Mouse (Mus musculus) kidney, adult 2 months (tissue): ENCODE measurements around the gene Gfra1. TPM values are rescaled to one million over a fixed set of nuclear protein-coding genes. Genes with fewer than 3 reads are reported as not detected.

Experiments
- DNase-seq: peaks from one replicate; pipeline ENCODE4 v3.0.0; 2021
- H3K27ac ChIP-seq: fragments of 200-500 bp; 2 replicates; pipeline ENCODE4 v1.5.1; 2012; ENCODE audit warnings: low read depth, low read length, control low read depth, inconsistent platforms; ENCODE audit not compliant: insufficient read depth
- H3K27me3 ChIP-seq: fragments of 200-500 bp; replicated peaks from 2 replicates; pipeline ENCODE4 v1.6.1; 2012; ENCODE audit warnings: mild to moderate bottlenecking, moderate library complexity, low read length, inconsistent platforms; ENCODE audit not compliant: control insufficient read depth, insufficient read depth
- H3K36me3 ChIP-seq: fragments of 200-500 bp; 2 replicates; pipeline ENCODE4 v1.6.1; 2012; ENCODE audit warnings: mild to moderate bottlenecking, moderate library complexity, low read length, inconsistent platforms; ENCODE audit not compliant: control insufficient read depth, insufficient read depth
- H3K4me1 ChIP-seq: fragments of 200-500 bp; 2 replicates; pipeline ENCODE4 v1.6.1; 2011; ENCODE audit warnings: low read length; ENCODE audit not compliant: control insufficient read depth, insufficient read depth
- H3K4me3 ChIP-seq: fragments of 200-500 bp; 2 replicates; pipeline ENCODE4 v1.5.1; 2011; ENCODE audit warnings: mild to moderate bottlenecking, low read depth, low read length, control low read depth; ENCODE audit not compliant: insufficient read depth
- CTCF ChIP-seq: fragments of 200-500 bp; conservative IDR thresholded peaks from 2 replicates; pipeline ENCODE4 v1.5.1; 2011; ENCODE audit warnings: low read depth, mild to moderate bottlenecking, control low read depth, low read length, moderate library complexity, mixed read lengths; ENCODE audit not compliant: insufficient read depth, insufficient read length
- POLR2A ChIP-seq: fragments of 200-500 bp; IDR thresholded peaks from one replicate; pipeline ENCODE4 v1.6.1; 2011; ENCODE audit warnings: low read depth, low read length, control low read depth
- WGBS: fragments of 180-500 bp; shearing (Covaris S2); methylation state at CpG from one replicate; pipeline ENCODE4 v1.1.7; 2018; 5-methylcytosine and 5-hydroxymethylcytosine counted together
- polyA plus RNA-seq: library from polyadenylated mRNA; depleted of rRNA; stranded (reverse); fragments of >200 nt; gene quantifications from 2 replicates; pipeline ENCODE4 v1.2.3, GENCODE M21; 2012

Gene Gfra1
- polyA plus RNA-seq, 1 experiment = 6.8 TPM

DNA sequence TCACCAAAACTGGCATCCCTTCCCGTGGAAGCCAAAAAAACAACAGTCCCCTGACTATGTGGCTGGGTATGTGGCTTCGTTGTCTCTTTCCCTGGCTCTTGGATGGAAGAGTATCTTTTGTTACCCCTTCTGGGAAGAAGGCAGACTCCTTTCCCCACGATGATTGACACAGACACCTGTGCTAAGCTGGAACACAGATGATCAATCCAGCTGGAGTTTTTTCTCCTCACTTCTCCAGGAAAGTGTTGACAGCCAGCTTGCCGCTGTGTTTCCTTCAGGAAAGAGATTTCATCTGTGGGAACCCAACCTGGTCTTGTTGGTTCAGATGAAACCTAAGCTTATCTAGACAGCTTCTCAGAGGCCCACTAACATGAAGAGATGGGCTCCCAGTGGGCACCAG lies 40.5 kb downstream of the Gfra1 start:
- Histone ChIP-seq H3K27ac (no peak overlapping the region), H3K27me3 (no peaks in the 10 kb centered on the region; the same call in 1 of the 2 replicates), H3K4me3 (no peak overlapping the region), H3K36me3 (no peaks in the 10 kb centered on the region), H3K4me1 (no peaks in the 10 kb centered on the region)
- no peak for TF ChIP-seq CTCF
- no peak for TF ChIP-seq POLR2A
- DNase-seq = no peak
- 88% methylated on average over 4 of the region's 4 CpGs for WGBS

- no peaks in the 10 kb centered on the region; the same call in 1 of the 2 replicates for H3K27me3 ChIP-seq
- H3K27ac ChIP-seq = no peak overlapping the region
- no peaks in the 10 kb centered on the region for H3K4me1 ChIP-seq
- no peak for DNase-seq
- H3K36me3 ChIP-seq = no peaks in the 10 kb centered on the region
- TF ChIP-seq CTCF (no peak), POLR2A (no peak)
- H3K4me3 ChIP-seq = no peak overlapping the region
Measured at GRCm38 (mm10) chr19:58414733-58415132, 41.0 kb downstream of the Gfra1 start.

DNA sequence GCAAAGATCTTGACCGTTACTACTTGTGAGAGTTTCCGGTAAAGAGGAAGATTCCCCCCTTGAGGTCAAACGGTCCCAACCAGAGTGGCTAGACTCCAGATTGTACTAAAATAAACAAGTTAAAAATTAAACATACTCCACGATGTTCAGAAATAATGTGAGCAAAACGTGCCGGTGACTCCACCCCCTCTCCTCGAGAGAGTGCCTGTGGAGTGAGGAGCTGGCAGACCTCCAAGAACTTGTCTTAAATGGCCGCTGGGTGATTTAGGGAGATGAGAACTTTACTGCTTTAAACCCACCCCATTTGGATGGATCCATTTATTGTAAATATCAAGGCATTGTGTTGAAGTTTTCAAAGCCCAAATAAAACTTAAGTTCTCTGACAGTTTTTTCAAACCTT lies 42.4 kb downstream of the Gfra1 start:
- no peaks in the 10 kb centered on the region; the same call in 1 of the 2 replicates for H3K27me3 ChIP-seq
- no peak overlapping the region for H3K27ac ChIP-seq
- peak; percentile 88 for DNase-seq
- no peak overlapping the region for H3K4me3 ChIP-seq
- under 1% methylated on average over 8 of the region's 8 CpGs for WGBS
- no peaks in the 10 kb centered on the region for H3K36me3 ChIP-seq
- no peak for TF ChIP-seq POLR2A
- TF ChIP-seq CTCF = no peak
- H3K4me1 ChIP-seq = no peaks in the 10 kb centered on the region

DNA sequence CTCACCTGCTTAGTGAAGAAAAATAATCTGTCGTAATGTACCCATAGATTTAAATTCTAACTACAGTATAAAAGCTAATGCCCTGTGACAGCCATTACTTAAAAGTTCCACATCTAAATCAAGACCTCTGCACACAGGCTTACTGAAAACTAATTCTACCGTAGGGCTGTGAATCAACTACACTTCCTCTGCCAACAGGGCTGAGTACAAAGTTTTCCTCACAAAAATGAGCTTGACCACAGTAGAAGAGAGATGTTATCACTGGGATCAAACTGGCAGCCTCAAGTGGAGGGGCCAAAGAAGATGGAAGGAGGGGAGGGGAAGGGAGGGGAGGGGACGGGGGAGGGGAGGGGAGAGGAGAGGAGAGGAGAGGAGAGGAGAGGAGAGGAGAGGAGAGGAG lies 42.9 kb downstream of the Gfra1 start:
- Histone ChIP-seq H3K27me3 (no peaks in the 10 kb centered on the region; the same call in 1 of the 2 replicates), H3K4me1 (no peaks in the 10 kb centered on the region), H3K27ac (no peak overlapping the region), H3K36me3 (no peaks in the 10 kb centered on the region), H3K4me3 (no peak overlapping the region)
- 30% methylated on average over 2 of the region's 3 CpGs for WGBS
- no peak for DNase-seq
- TF ChIP-seq CTCF = no peak
- no peak for TF ChIP-seq POLR2A

DNA sequence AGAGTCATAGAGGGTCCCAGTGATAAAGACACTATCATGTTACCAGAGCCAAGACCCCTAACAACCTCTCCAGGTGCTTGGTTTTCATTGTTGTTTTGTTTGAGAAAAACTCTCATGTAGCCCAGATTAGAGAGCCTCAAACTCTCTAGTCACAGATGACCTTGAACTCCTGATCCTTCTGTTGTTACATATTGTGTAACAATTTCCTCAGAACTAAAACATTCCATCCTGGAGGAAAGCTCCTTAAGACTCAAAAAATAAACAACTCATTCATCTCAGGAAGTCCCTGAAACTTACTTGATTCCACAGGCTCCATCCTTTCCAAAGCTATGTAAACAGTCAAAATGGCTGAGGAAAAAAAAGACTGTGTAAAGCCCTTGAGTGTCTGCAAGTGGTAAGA lies 49.0 kb downstream of the Gfra1 start:
- TF ChIP-seq POLR2A (no peak), CTCF (no peak)
- H3K27ac ChIP-seq = no peak overlapping the region
- H3K4me1 ChIP-seq = no peaks in the 10 kb centered on the region
- no peaks in the 10 kb centered on the region for H3K27me3 ChIP-seq
- no peak overlapping the region for H3K4me3 ChIP-seq
- no peak for DNase-seq
- H3K36me3 ChIP-seq = no peaks in the 10 kb centered on the region

GRCm38 (mm10) chr19:58400224-58400623 lies 55.5 kb downstream of the Gfra1 start:
- WGBS = 87% methylated on average over 3 of the region's 3 CpGs
- TF ChIP-seq CTCF (no peak), POLR2A (no peak)
- Histone ChIP-seq H3K4me3 (no peak overlapping the region), H3K36me3 (no peaks in the 10 kb centered on the region), H3K4me1 (peaks cover 2% of the 10 kb centered on the region; the same call in 1 of the 2 replicates), H3K27ac (no peak overlapping the region), H3K27me3 (no peaks in the 10 kb centered on the region)
- no peak for DNase-seq

- no peaks in the 10 kb centered on the region for H3K36me3 ChIP-seq
- DNase-seq = no peak
- H3K4me3 ChIP-seq = no peak overlapping the region
- no peak for TF ChIP-seq CTCF
- TF ChIP-seq POLR2A = no peak
- H3K27me3 ChIP-seq = no peaks in the 10 kb centered on the region
- 68% methylated on average over 6 of the region's 6 CpGs for WGBS
- peaks cover 2% of the 10 kb centered on the region; the same call in 1 of the 2 replicates for H3K4me1 ChIP-seq
- H3K27ac ChIP-seq = no peak overlapping the region
Measured at GRCm38 (mm10) chr19:58399166-58399565, 56.5 kb downstream of the Gfra1 start.

DNA sequence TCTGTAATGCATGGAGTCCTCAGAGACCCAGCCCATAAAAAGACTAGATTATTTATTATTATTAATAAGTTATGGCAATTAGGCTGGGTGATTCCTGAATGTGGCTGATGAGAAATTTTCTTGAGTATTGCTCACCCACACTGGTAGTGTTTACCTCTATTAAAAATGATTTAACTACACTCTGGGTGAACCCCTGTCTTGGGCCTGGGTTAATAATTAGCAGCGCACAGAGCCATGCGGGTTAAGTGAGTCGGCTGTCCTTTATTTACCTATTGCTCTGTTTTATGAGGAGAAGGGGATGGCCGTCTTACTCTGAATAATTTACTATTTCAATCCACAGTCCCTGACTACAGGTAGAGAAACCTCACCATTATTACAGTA lies 59.1 kb downstream of the Gfra1 start:
- 32% methylated on average over 4 of the region's 4 CpGs for WGBS
- Histone ChIP-seq H3K27ac (no peak overlapping the region), H3K36me3 (no peaks in the 10 kb centered on the region), H3K27me3 (no peaks in the 10 kb centered on the region), H3K4me1 (peaks cover 6% of the 10 kb centered on the region), H3K4me3 (no peak overlapping the region)
- TF ChIP-seq POLR2A (no peak), CTCF (no peak)
- peak; percentile 75 for DNase-seq
